Mouse (Mus musculus) heart, embryonic 10.5 days (tissue): ENCODE measurements around the gene Ptprt. TPM values are rescaled to one million over a fixed set of nuclear protein-coding genes. Genes with fewer than 3 reads are reported as not detected.
"Not testable (repeated sequence)": the region's sequence is repeated elsewhere in the genome, so short reads cannot be mapped to it uniquely, and the experiment has no call there.

Experiments
- DNase-seq: peaks from one replicate; pipeline ENCODE4 v3.0.0-alpha.2; 2017; ENCODE audit warnings: low spot score
- H3K27ac ChIP-seq: fragments of 300-500 bp; sonication (generic); 2 replicates; pipeline ENCODE4 v1.5.1; 2016; ENCODE audit warnings: mild to moderate bottlenecking
- H3K27me3 ChIP-seq: fragments of 300-500 bp; sonication (generic); 2 replicates; pipeline ENCODE4 v1.6.1; 2016; ENCODE audit warnings: mild to moderate bottlenecking; ENCODE audit not compliant: poor library complexity, insufficient read depth, severe bottlenecking
- H3K36me3 ChIP-seq: fragments of 300-500 bp; sonication (generic); 2 replicates; pipeline ENCODE4 v1.6.1; 2016; ENCODE audit warnings: mild to moderate bottlenecking, moderate library complexity
- H3K4me1 ChIP-seq: fragments of 300-500 bp; sonication (generic); 2 replicates; pipeline ENCODE4 v1.6.1; 2016; ENCODE audit warnings: mild to moderate bottlenecking
- H3K4me3 ChIP-seq: fragments of 300-500 bp; sonication (generic); 2 replicates; pipeline ENCODE4 v1.5.1; 2016; ENCODE audit warnings: mild to moderate bottlenecking, moderate library complexity
- H3K9me3 ChIP-seq: fragments of 300-500 bp; sonication (generic); 2 replicates; pipeline ENCODE4 v1.6.1; 2016; ENCODE audit warnings: mild to moderate bottlenecking, moderate library complexity
- WGBS: fragments of 180-500 bp; shearing (Covaris S2); methylation state at CpG from one replicate; pipeline ENCODE4 v1.1.7; 2016; 5-methylcytosine and 5-hydroxymethylcytosine counted together
- polyA plus RNA-seq: library from polyadenylated mRNA; unstranded; fragments of >200 nt; fragmentation: Nextera tagmentation; extraction: Ambion mirVana; gene quantifications from 2 replicates; pipeline ENCODE4 v1.2.1, GENCODE M21; 2016

Gene Ptprt
- polyA plus RNA-seq, 1 experiment from 2014 or later: 0.51 TPM

GRCm38 (mm10) chr2:161552011-161552410 is 1108.9 kb downstream of the Ptprt start:
- no peaks in the 10 kb centered on the region for H3K27me3 ChIP-seq
- H3K36me3 ChIP-seq: no peaks in the 10 kb centered on the region
- no peak for DNase-seq
- no peak overlapping the region for H3K27ac ChIP-seq
- H3K4me3 ChIP-seq: no peak overlapping the region
- H3K4me1 ChIP-seq: no peaks in the 10 kb centered on the region
- WGBS: 90% methylated on average over 2 of the region's 2 CpGs
- no peaks in the 10 kb centered on the region for H3K9me3 ChIP-seq

- H3K4me3 ChIP-seq: no peak overlapping the region
- no peak for DNase-seq
- no peaks in the 10 kb centered on the region for H3K36me3 ChIP-seq
- H3K4me1 ChIP-seq: no peaks in the 10 kb centered on the region
- no peak overlapping the region for H3K27ac ChIP-seq
- WGBS: 66% methylated on average over 5 of the region's 5 CpGs
- no peaks in the 10 kb centered on the region for H3K27me3 ChIP-seq
- H3K9me3 ChIP-seq: no peaks in the 10 kb centered on the region
Measured at GRCm38 (mm10) chr2:161549577-161549976, 1111.4 kb downstream of the Ptprt start.

DNA sequence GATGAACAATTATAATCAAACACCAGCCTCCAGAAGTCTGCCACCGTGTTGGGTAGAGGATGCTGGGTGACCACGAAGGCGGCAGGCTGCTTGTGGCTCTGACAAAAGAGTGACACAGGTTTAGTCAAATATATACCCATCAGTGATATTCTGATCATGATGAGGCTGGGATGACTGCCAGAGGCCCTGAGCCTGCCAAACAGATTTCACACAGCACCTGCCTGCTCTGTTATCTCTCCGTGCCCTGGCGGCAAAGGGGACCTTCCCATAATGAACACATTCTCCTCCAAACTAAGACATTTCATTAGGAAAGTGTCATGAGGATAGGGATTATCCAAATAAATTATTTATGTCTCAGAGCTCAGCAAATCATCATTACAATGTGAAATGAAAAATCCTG is 1113.6 kb downstream of the Ptprt start:
- H3K27me3 ChIP-seq: no peaks in the 10 kb centered on the region

DNA sequence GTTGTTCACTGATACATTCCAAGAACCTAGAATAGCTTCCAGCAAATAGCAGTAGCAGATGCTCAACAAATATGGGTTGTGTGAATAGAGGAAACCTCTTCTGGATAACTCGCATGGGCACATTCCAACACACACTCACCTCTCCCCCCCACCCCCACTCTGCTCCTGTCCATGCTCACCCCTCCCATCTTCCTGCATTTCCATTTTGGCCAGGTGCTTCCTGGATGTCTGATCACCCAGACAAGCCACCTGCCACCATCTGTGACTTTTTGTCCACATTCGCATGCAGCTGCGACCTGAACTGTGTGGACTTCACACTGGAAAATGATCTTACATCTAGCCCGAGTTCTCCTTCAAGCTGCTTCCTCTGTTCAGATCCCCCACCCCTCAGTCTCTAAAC is 1115.5 kb downstream of the Ptprt start:
- no peaks in the 10 kb centered on the region for H3K4me1 ChIP-seq
- no peak overlapping the region for H3K27ac ChIP-seq
- WGBS: 78% methylated on average over 4 of the region's 4 CpGs
- no peaks in the 10 kb centered on the region for H3K27me3 ChIP-seq
- DNase-seq: no peak
- H3K4me3 ChIP-seq: no peak overlapping the region
- H3K9me3 ChIP-seq: no peaks in the 10 kb centered on the region
- no peaks in the 10 kb centered on the region for H3K36me3 ChIP-seq

More for the DNA sequence above, 1113.6 kb downstream of the Ptprt start:
- Histone ChIP-seq H3K36me3 (no peaks in the 10 kb centered on the region), H3K27ac (no peak overlapping the region), H3K4me3 (no peak overlapping the region), H3K4me1 (no peaks in the 10 kb centered on the region), H3K9me3 (no peaks in the 10 kb centered on the region)
- DNase-seq: no peak
- WGBS: 80% methylated on average over 5 of the region's 5 CpGs

GRCm38 (mm10) chr2:161534151-161534550 is 1126.8 kb downstream of the Ptprt start:
- WGBS: 83% methylated on average over 7 of the region's 7 CpGs
- no peak overlapping the region for H3K27ac ChIP-seq
- no peak overlapping the region for H3K4me3 ChIP-seq
- no peaks in the 10 kb centered on the region for H3K9me3 ChIP-seq
- H3K27me3 ChIP-seq: no peaks in the 10 kb centered on the region
- H3K36me3 ChIP-seq: no peaks in the 10 kb centered on the region
- no peak for DNase-seq
- no peaks in the 10 kb centered on the region for H3K4me1 ChIP-seq

GRCm38 (mm10) chr2:161527192-161527591 is 1133.8 kb downstream of the Ptprt start:
- Histone ChIP-seq H3K4me3 (no peak overlapping the region), H3K27ac (no peak overlapping the region), H3K36me3 (no peaks in the 10 kb centered on the region), H3K27me3 (no peaks in the 10 kb centered on the region), H3K9me3 (no peaks in the 10 kb centered on the region), H3K4me1 (no peaks in the 10 kb centered on the region)
- DNase-seq: no peak
- 45% methylated on average over 1 of the region's 1 CpGs for WGBS

DNA sequence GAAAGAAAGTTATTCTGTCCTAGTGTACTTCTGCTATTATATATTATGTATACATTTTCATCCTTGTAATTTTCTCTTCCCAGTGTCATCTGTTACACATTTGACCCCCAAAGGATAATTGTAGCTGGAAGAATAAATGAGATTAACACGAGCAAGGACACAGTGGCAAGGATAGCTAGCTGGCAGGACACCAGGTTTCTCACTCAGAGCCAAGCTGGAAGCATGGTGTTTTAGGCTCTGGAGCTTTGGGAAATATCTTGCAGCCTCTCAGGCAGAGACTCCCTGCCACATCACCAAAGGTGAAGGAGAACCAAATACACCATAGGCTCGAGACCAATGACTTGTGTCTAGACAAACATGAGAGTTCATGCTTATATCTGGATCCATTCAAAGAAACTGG is 1141.3 kb downstream of the Ptprt start:
- Histone ChIP-seq H3K27ac (no peak overlapping the region), H3K4me3 (no peak overlapping the region), H3K4me1 (no peaks in the 10 kb centered on the region), H3K9me3 (no peaks in the 10 kb centered on the region), H3K27me3 (no peaks in the 10 kb centered on the region), H3K36me3 (no peaks in the 10 kb centered on the region)
- 59% methylated on average over 2 of the region's 2 CpGs for WGBS
- DNase-seq: no peak

- no peak for DNase-seq
- Histone ChIP-seq H3K9me3 (no peaks in the 10 kb centered on the region), H3K27ac (no peak overlapping the region), H3K4me3 (no peak overlapping the region), H3K4me1 (no peaks in the 10 kb centered on the region), H3K36me3 (no peaks in the 10 kb centered on the region), H3K27me3 (no peaks in the 10 kb centered on the region)
- WGBS: 58% methylated on average over 5 of the region's 5 CpGs
Measured at GRCm38 (mm10) chr2:161516921-161517320, 1144.0 kb downstream of the Ptprt start.

DNA sequence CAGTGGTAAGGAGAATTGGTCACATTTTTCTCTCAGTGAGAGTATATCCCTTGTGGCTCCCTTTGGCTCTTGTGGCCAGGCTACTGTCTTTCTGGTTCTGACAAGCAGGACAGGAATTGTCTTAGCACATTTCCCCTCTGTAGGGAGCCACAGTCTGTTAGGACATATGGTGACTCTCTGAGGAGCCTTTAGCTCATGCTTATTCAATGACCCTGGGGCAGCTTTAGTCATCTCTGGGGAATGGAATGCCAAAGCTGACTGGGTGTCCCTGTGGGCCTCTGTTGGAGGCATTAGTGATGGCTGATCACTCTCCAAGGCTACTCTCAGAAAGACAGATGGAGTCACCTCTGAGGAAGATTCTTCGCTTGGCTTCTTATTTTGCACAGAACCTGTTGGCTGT is 1147.7 kb downstream of the Ptprt start:
- Histone ChIP-seq H3K27ac (no peak overlapping the region), H3K4me3 (no peak overlapping the region), H3K9me3 (no peaks in the 10 kb centered on the region), H3K4me1 (no peaks in the 10 kb centered on the region; the same call in 1 of the 2 replicates), H3K27me3 (no peaks in the 10 kb centered on the region), H3K36me3 (no peaks in the 10 kb centered on the region)
- 82% methylated on average over 1 of the region's 1 CpGs for WGBS
- DNase-seq: no peak

DNA sequence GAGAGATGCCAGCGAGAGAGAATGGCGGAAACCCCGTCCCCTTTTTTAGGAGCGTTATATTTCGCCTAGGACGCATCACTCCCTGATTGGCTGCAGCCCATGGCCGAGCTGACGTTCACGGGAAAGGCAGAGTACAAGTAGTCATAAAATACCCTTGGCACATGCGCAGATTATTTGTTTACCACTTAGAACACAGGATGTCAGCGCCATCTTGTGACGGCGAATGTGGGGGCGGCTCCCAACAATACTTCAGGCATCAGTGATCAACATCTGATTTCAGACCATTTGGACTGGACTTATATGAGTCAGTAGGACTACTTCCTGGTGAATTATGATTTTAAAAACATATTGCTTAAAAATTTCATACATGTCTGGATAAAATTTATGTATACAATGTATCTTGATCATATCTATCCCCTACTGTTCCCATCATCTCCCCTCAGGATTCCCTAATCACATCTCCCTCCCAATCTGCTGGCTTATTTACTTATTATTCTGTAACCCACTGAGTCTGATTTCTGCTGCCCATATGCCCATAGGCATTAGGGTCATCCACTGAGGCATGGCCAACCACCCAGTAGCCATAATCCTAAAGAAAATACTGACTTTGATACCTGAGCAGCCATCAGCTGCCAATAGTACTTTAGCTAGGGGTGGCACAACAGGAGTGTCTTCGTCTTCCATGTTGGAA is 1148.9 kb downstream of the Ptprt start:
- H3K27me3 ChIP-seq, H3K36me3 ChIP-seq, H3K9me3 ChIP-seq, DNase-seq, H3K4me3 ChIP-seq, H3K4me1 ChIP-seq, H3K27ac ChIP-seq: not testable (repeated sequence)
- WGBS: 19% methylated on average over 6 of the region's 15 CpGs

GRCm38 (mm10) chr2:161511101-161511759 is 1149.7 kb downstream of the Ptprt start:
- peak overlapping the region; percentile 51 for H3K4me3 ChIP-seq
- H3K36me3 ChIP-seq: no peaks in the 10 kb centered on the region
- peak overlapping the region; percentile 62; the same call in 1 of the 2 replicates for H3K27ac ChIP-seq
- 26% methylated on average over 8 of the region's 8 CpGs for WGBS
- H3K4me1 ChIP-seq: no peaks in the 10 kb centered on the region; the same call in 1 of the 2 replicates
- no peaks in the 10 kb centered on the region for H3K27me3 ChIP-seq
- no peak for DNase-seq
- no peaks in the 10 kb centered on the region for H3K9me3 ChIP-seq

- DNase-seq: no peak
- Histone ChIP-seq H3K9me3 (no peaks in the 10 kb centered on the region), H3K36me3 (no peaks in the 10 kb centered on the region), H3K27me3 (no peaks in the 10 kb centered on the region), H3K4me3 (peak overlapping the region; percentile 48), H3K4me1 (peaks cover 11% of the 10 kb centered on the region), H3K27ac (no peak overlapping the region)
- WGBS: 10% methylated on average over 13 of the region's 13 CpGs
Measured at GRCm38 (mm10) chr2:161499097-161499899, 1161.6 kb downstream of the Ptprt start.
